Comparison of ENCODE assay signal across 9 mouse cellular contexts in genomic region chr12:105427039-105427757, GRCm38 (mm10). TPM values are rescaled to one million over a fixed set of nuclear protein-coding genes. Genes with fewer than 3 reads are reported as not detected.
A peak's percentile ranks its signal among the peaks of the same experiment; 100 is the strongest.
DNase-seq lines count a peak whose midpoint lies in the region; ATAC-seq and TF ChIP-seq lines count a peak whose summit lies in the region.
"Had no signal": no experiment of that assay in that cellular context is flagged by ENCODE, and none has a peak within 500 bp of the region (broad histone marks: within the 10 kb centered on the region; RNA-seq: fewer than 3 reads in every experiment).

No protein-coding gene starts in this region.

- no peaks in the 10 kb centered on the region for H3K36me3 ChIP-seq in lung, embryonic 14.5 days (ENCODE audit: insufficient read depth)
- H3K36me3 ChIP-seq: heart, embryonic 15.5 days had no signal

- CTCF ChIA-PET in Patski (lab: Charles Lee) = interaction anchor here (0.7 to 1.6 kb wide), 8 partner anchors 22 to 389 kb away, joined by 3 to 4 read pairs (median 3); no protein-coding TSS in a partner anchor

- H3K27me3 ChIP-seq in Patski = no peaks in the 10 kb centered on the region
- no peaks in the 10 kb centered on the region for H3K27me3 ChIP-seq in lung, embryonic 14.5 days (ENCODE audit: insufficient read depth, low read length)

- no peak overlapping the region for H3K9ac ChIP-seq in lung, embryonic 14.5 days
- H3K9ac ChIP-seq: heart, embryonic 15.5 days had no signal

- no peak overlapping the region for H3K27ac ChIP-seq in lung, embryonic 14.5 days (ENCODE audit: low read depth)
- H3K27ac ChIP-seq: heart, embryonic 15.5 days had no signal

- peak; percentile 28 for DNase-seq in Patski (ENCODE audit: low read depth, low spot score)
- peak; percentile 79 for DNase-seq in cerebellum, adult 9-11 months
- peak; percentile 62 to 87 for DNase-seq in frontal cortex, adult 2 months (ENCODE audit: extremely low spot score in 1 of 2, low spot score in 1 of 2)
- peak; percentile 77 to 87 for DNase-seq in layer of hippocampus, adult 18-20 months (ENCODE audit: low spot score in 2 of 2)
- DNase-seq in lung, embryonic 14.5 days = peak; percentile 97
- DNase-seq in ovary, postnatal 14 days (ENCODE audit: low spot score) = peak; percentile 56
- peak; percentile 45 for DNase-seq in urinary bladder, postnatal 25 days (ENCODE audit: low spot score)

- 20% methylated on average over 10 of the region's 10 CpGs for WGBS in lung, embryonic 14.5 days

- peak; percentile 54 for ATAC-seq in Patski
- ATAC-seq in hematopoietic stem cell, adult 5-6 weeks (replicated peaks in 1 of 2; ENCODE audit: insufficient read depth in 1 of 2, low FRiP score in 2 of 2, low TSS enrichment in 1 of 2, low read depth in 1 of 2, poor library complexity in 2 of 2, severe bottlenecking in 2 of 2) = peak; percentile 93 to 97
- ATAC-seq in lung, embryonic 14.5 days (ENCODE audit: insufficient read depth) = peak; percentile 91

- H3K9me3 ChIP-seq in lung, embryonic 14.5 days (ENCODE audit: low read depth, low read length) = no peaks in the 10 kb centered on the region
- H3K9me3 ChIP-seq: heart, embryonic 15.5 days had no signal

- peak overlapping the region; percentile 39; the same call in 1 of the 2 replicates for H3K4me2 ChIP-seq in lung, embryonic 14.5 days
- H3K4me2 ChIP-seq: heart, embryonic 15.5 days had no signal

- TF ChIP-seq CTCF in Patski (IDR thresholded peaks at IDR 0.05) = peak; percentile 78
- TF ChIP-seq CTCF in lung, embryonic 14.5 days (IDR thresholded peaks at IDR 0.05; ENCODE audit: low read depth) = peak; percentile 90

- H3K4me3 ChIP-seq in lung, embryonic 14.5 days (ENCODE audit: low read depth, low read length) = no peak overlapping the region
- H3K4me3 ChIP-seq: heart, embryonic 15.5 days had no signal

- no peaks in the 10 kb centered on the region for H3K4me1 ChIP-seq in lung, embryonic 14.5 days (ENCODE audit: insufficient read depth)
- H3K4me1 ChIP-seq: heart, embryonic 15.5 days had no signal

- POLR2A ChIA-PET in Patski (lab: Charles Lee) = no interaction called here

- in situ Hi-C loops in Patski (cut with MboI; ENCODE audit: low pct_unique_long_range_greater_than_20kb) = loop anchor here (10.0 kb wide), 1 partner anchor 382 kb away; no protein-coding TSS in a partner anchor

RNA-seq across cellular contexts. Expression of gene D430019H16Rik, which starts 26.5 kb away (rescaled TPM):
- polyA plus RNA-seq in Patski (2021) = 0.01 TPM
- polyA plus RNA-seq in frontal cortex, adult 2 months (2012; rRNA removed) = 66.2 and 79.3 TPM in 2 replicates
- total RNA-seq in hematopoietic stem cell, adult 5-6 weeks (2017) = 0.19 TPM in 1 of 2 replicates, not detected in the other
- 100 to 1,000 TPM; 108 to 114 TPM for total RNA-seq in layer of hippocampus, adult 18-20 months (2021)
- polyA plus RNA-seq in lung, embryonic 14.5 days (2014; fragmentation: Nextera tagmentation; extraction: Ambion mirVana) = 2.3 and 3.0 TPM in 2 replicates

Comparison
In these comparisons a context has a peak if more than half of its experiments do, and no peak if none do; other contexts are left out.
1. DNase-seq: peak in every context shown above with its lines; median percentile 97 in lung, embryonic 14.5 days; 82 in layer of hippocampus, adult 18-20 months; 79 in cerebellum, adult 9-11 months; 74 in frontal cortex, adult 2 months; 56 in ovary, postnatal 14 days; 45 in urinary bladder, postnatal 25 days; 28 in Patski.
2. RNA of gene D430019H16Rik, which starts 26.5 kb away (polyA plus RNA-seq): 66.2 to 79.3 TPM in frontal cortex, adult 2 months; 2.3 to 3.0 TPM in lung, embryonic 14.5 days and 0.01 TPM in Patski (single experiment); every median in the first group is over 10 times any median in the second.
3. Peak in every context shown above with its lines, with median percentiles within 50 percentile points of each other: ATAC-seq.